Mouse (Mus musculus): ENCODE measurements around the gene Ajuba. TPM values are rescaled to one million over a fixed set of nuclear protein-coding genes. Genes with fewer than 3 reads are reported as not detected.

Ajuba gene
- polyA plus RNA-seq, 1 experiment from 2014 or later, result 24.9 TPM

DNA sequence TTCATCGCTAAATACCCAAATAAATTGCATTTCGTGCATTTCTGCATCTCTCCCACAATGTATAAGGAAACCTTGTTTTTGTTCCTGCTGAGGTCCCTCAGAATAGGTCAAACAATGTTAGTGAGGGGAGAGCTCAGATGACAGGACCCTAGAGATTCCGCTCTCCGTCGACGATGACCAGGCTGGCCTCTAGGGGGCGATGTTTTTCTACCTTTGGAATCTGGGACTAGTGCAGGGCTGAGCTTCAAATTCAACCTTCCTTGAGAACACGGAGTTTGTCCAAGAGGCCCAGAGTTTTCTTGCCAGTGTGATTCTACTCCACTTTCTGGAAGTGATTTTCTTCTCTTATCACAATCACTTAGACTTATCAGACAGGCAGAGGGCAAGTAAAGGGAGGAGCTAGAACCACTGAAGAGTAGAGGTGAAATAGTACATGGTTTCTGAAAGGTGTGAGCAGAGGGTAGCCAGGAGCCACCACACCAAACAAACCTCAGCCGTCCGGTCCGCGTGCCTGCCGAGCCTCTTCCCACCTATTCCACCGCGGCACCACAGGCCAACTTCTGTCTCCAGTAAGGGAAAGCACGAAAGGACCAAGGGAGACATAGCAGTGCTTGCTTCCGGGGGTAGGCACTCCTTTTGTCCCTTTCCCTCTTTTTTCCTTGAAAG lies 48.8 kb downstream of the Ajuba start:
- Histone ChIP-seq H3K9ac (ENCODE audit: low read length) (peak overlapping the region; percentile 11; the same call in 1 of the 2 replicates), H3K9me3 (replicated peaks; ENCODE audit: control insufficient read depth, low read length) (no peaks in the 10 kb centered on the region), H3K4me3 (ENCODE audit: low read length) (no peak overlapping the region), H3K36me3 (ENCODE audit: control insufficient read depth, insufficient read depth) (no peaks in the 10 kb centered on the region), H3K27me3 (ENCODE audit: control insufficient read depth, insufficient read depth, low read length) (no peaks in the 10 kb centered on the region), H3K4me1 (ENCODE audit: control insufficient read depth, insufficient read depth, low read length) (peaks cover 7% of the 10 kb centered on the region), H3K4me2 (ENCODE audit: low read depth, low read length) (no peak overlapping the region), H3K27ac (ENCODE audit: low read length) (no peak overlapping the region)
- 14% methylated on average over 17 of the region's 17 CpGs for WGBS
- ATAC-seq (replicated peaks; ENCODE audit: extremely low read depth, insufficient read depth, low FRiP score), result peak; percentile 81

DNA sequence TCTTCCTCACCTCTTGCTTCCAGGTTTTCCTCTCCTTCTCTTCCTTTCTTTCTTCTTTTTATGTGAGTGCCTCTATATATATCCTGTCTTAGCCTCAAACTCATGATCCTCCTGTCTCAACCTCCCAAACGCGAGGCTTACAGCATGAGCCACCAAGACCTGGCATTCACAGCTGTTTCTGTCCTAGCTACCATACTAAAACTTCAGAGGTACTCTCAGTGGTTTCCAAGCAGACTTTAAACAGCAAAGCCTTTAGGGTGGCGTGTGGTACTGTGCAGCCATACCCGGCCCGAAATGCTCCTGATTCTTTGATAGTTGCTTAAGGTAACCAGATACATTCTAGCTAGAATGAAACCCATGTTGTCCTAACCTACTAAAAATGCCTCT lies 49.4 kb downstream of the Ajuba start:
- no peak overlapping the region for H3K27ac ChIP-seq (ENCODE audit: low read length)
- H3K4me3 ChIP-seq (ENCODE audit: low read length), result no peak overlapping the region; the same call in 1 of the 2 replicates
- H3K4me2 ChIP-seq (ENCODE audit: low read depth, low read length), result peak overlapping the region; percentile 70
- no peaks in the 10 kb centered on the region for H3K9me3 ChIP-seq (replicated peaks; ENCODE audit: control insufficient read depth, low read length)
- no peak overlapping the region for H3K9ac ChIP-seq (ENCODE audit: low read length)
- no peaks in the 10 kb centered on the region for H3K27me3 ChIP-seq (ENCODE audit: control insufficient read depth, insufficient read depth, low read length)
- peaks cover 7% of the 10 kb centered on the region for H3K4me1 ChIP-seq (ENCODE audit: control insufficient read depth, insufficient read depth, low read length)
- H3K36me3 ChIP-seq (ENCODE audit: control insufficient read depth, insufficient read depth), result no peaks in the 10 kb centered on the region
- peak; percentile 18; the same call in 1 of the 2 replicates for ATAC-seq (replicated peaks; ENCODE audit: extremely low read depth, insufficient read depth, low FRiP score)
- 19% methylated on average over 5 of the region's 5 CpGs for WGBS

DNA sequence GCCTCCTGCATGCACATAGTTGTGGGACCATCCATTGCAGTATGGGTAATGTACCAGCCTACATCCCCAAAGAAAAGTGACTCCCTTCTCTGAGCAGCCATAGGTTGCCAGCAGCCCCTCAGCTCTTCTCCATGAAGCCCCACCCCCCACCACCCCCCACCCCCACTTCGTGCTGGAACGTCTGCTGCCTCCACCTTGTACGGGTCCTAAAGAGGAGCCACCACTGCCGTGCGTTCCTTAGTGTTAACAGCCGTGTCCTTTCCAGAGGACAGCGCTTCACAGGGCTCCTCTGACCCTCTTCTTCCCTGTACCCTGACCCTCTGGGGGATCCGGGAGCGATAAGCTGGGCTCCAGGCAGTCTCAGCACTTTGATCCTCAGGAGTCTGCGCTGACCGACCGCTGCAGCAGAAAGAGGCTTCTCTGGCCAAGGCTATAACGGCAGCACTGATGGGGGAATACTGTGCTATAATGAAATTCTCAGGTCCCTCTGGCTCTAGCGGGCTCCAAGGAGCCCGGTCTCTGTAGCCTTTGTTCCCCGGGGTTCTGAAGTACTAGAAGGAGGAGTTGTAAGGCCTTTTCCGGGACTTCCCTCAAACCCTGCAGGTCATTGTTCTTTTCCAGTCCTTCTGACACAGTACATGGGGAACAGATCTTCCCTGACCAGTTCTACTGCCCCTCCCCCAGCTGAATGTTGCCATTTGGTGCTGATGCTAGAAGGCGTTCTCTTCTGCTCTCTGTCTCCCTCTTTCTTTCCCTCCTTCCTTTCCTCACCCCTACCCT lies 49.9 kb downstream of the Ajuba start:
- Histone ChIP-seq H3K36me3 (ENCODE audit: control insufficient read depth, insufficient read depth) (no peaks in the 10 kb centered on the region), H3K4me2 (ENCODE audit: low read depth, low read length) (peak overlapping the region; percentile 70), H3K9me3 (replicated peaks; ENCODE audit: control insufficient read depth, low read length) (no peaks in the 10 kb centered on the region), H3K4me1 (ENCODE audit: control insufficient read depth, insufficient read depth, low read length) (peaks cover 7% of the 10 kb centered on the region), H3K27me3 (ENCODE audit: control insufficient read depth, insufficient read depth, low read length) (no peaks in the 10 kb centered on the region), H3K27ac (ENCODE audit: low read length) (no peak overlapping the region), H3K4me3 (ENCODE audit: low read length) (peak overlapping the region; percentile 41), H3K9ac (ENCODE audit: low read length) (peak overlapping the region; percentile 62)
- under 1% methylated on average over 18 of the region's 18 CpGs for WGBS
- ATAC-seq (replicated peaks; ENCODE audit: extremely low read depth, insufficient read depth, low FRiP score), result peak; percentile 45; the same call in 1 of the 2 replicates

DNA sequence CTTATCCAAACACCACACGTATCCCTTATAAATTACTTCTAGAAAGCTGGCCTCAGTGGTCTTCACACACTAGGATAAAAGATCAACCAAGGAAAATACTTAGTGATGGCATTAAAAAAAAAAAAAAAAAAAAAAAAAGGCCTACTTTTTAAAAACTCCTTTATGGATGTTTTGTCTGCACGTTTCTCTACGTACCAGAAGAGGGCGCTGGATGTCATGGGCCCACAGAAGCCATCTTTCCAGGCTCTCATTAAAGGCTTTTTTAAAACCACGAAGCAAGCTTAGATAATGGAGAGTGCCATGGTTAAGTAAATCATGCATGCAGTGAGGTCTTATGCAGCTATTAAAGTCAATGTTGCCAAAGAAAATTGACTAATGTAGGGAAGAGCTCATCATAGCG lies 53.8 kb downstream of the Ajuba start:
- H3K9ac ChIP-seq (ENCODE audit: low read length), result no peak overlapping the region
- no peaks in the 10 kb centered on the region for H3K9me3 ChIP-seq (replicated peaks; ENCODE audit: control insufficient read depth, low read length)
- no peak overlapping the region for H3K4me2 ChIP-seq (ENCODE audit: low read depth, low read length)
- peaks cover 6% of the 10 kb centered on the region for H3K4me1 ChIP-seq (ENCODE audit: control insufficient read depth, insufficient read depth, low read length)
- ATAC-seq (replicated peaks; ENCODE audit: extremely low read depth, insufficient read depth, low FRiP score), result no peak
- H3K36me3 ChIP-seq (ENCODE audit: control insufficient read depth, insufficient read depth), result no peaks in the 10 kb centered on the region
- no peaks in the 10 kb centered on the region for H3K27me3 ChIP-seq (ENCODE audit: control insufficient read depth, insufficient read depth, low read length)
- no peak overlapping the region for H3K4me3 ChIP-seq (ENCODE audit: low read length)
- WGBS, result 38% methylated on average over 6 of the region's 6 CpGs
- H3K27ac ChIP-seq (ENCODE audit: low read length), result no peak overlapping the region

MicroRNA genes within 50 kb of the gene (microRNA counts, 519-probe panel; counts per million panel counts)
- not detected for microRNA mmu-miR-686

Small RNA genes lying within 50 kb of the gene (microRNA-seq; reads per million reads assigned to microRNA genes)
- gene Mir686, result not detected

Other genes starting within 250 kb of the Ajuba start
- gene Oxa1l, start 216.7 kb downstream of the Ajuba start, polyA plus RNA-seq (2015; fragmentation: Nextera tagmentation; extraction: Ambion mirVana), result 63.1 and 66.5 TPM in 2 replicates
- 8.6 and 12.3 TPM in 2 replicates for gene Slc7a7, start 159.8 kb downstream of the Ajuba start, polyA plus RNA-seq (2015; fragmentation: Nextera tagmentation; extraction: Ambion mirVana)
- gene Mrpl52, start 150.6 kb downstream of the Ajuba start, polyA plus RNA-seq (2015; fragmentation: Nextera tagmentation; extraction: Ambion mirVana), result 191 and 212 TPM in 2 replicates
- 89.5 and 99.5 TPM in 2 replicates for gene Mmp14, start 145.9 kb downstream of the Ajuba start, polyA plus RNA-seq (2015; fragmentation: Nextera tagmentation; extraction: Ambion mirVana)
- 45.8 and 52.0 TPM in 2 replicates for gene Lrp10, start 113.4 kb downstream of the Ajuba start, polyA plus RNA-seq (2015; fragmentation: Nextera tagmentation; extraction: Ambion mirVana)
- 0.59 and 2.2 TPM in 2 replicates for gene Rem2, start 101.5 kb downstream of the Ajuba start, polyA plus RNA-seq (2015; fragmentation: Nextera tagmentation; extraction: Ambion mirVana)
- 55.3 and 57.8 TPM in 2 replicates for gene Prmt5, start 60.0 kb downstream of the Ajuba start, polyA plus RNA-seq (2015; fragmentation: Nextera tagmentation; extraction: Ambion mirVana)
- 39.7 and 47.0 TPM in 2 replicates for gene Haus4, start 22.9 kb downstream of the Ajuba start, polyA plus RNA-seq (2015; fragmentation: Nextera tagmentation; extraction: Ambion mirVana)
- gene 4931414P19Rik, start 28.4 kb upstream of the Ajuba start, polyA plus RNA-seq (2015; fragmentation: Nextera tagmentation; extraction: Ambion mirVana), result 6.7 and 7.8 TPM in 2 replicates
- gene Psmb5, start 40.5 kb upstream of the Ajuba start, polyA plus RNA-seq (2015; fragmentation: Nextera tagmentation; extraction: Ambion mirVana), result 358 and 367 TPM in 2 replicates
- gene Psmb11, start 43.9 kb upstream of the Ajuba start, polyA plus RNA-seq (2015; fragmentation: Nextera tagmentation; extraction: Ambion mirVana), result 9.5 and 22.3 TPM in 2 replicates
- not detected in 2 replicates for gene Gm17606, start 63.4 kb upstream of the Ajuba start, polyA plus RNA-seq (2015; fragmentation: Nextera tagmentation; extraction: Ambion mirVana)
- gene Cdh24, start 63.8 kb upstream of the Ajuba start, polyA plus RNA-seq (2015; fragmentation: Nextera tagmentation; extraction: Ambion mirVana), result 1.4 and 1.9 TPM in 2 replicates
- gene 1700123O20Rik, start 108.7 kb upstream of the Ajuba start, polyA plus RNA-seq (2015; fragmentation: Nextera tagmentation; extraction: Ambion mirVana), result 42.8 and 49.8 TPM in 2 replicates
- 69.1 and 73.5 TPM in 2 replicates for gene Acin1, start 109.4 kb upstream of the Ajuba start, polyA plus RNA-seq (2015; fragmentation: Nextera tagmentation; extraction: Ambion mirVana)
- 0.17 and 0.18 TPM in 2 replicates for gene Gm29776, start 121.3 kb upstream of the Ajuba start, polyA plus RNA-seq (2015; fragmentation: Nextera tagmentation; extraction: Ambion mirVana)
- not detected in 2 replicates for gene Cebpe, start 134.6 kb upstream of the Ajuba start, polyA plus RNA-seq (2015; fragmentation: Nextera tagmentation; extraction: Ambion mirVana)
- 3.2 and 4.0 TPM in 2 replicates for gene Slc7a8, start 204.4 kb upstream of the Ajuba start, polyA plus RNA-seq (2015; fragmentation: Nextera tagmentation; extraction: Ambion mirVana)
- gene Rnf212b, start 236.6 kb upstream of the Ajuba start, polyA plus RNA-seq (2015; fragmentation: Nextera tagmentation; extraction: Ambion mirVana), result not detected in 2 replicates

Measured in heart, embryonic 16.5 days (tissue).